Mouse (Mus musculus) G1E-ER4 (cell line): ENCODE measurements at regions not wholly inside any gene's neighbourhood (a gene's known extent, or its start where the extent isn't known, plus 50 kb on each side); places are given as distances from the start of the nearest gene placed in this dataset.

Experiments
- GATA1 ChIP-seq: IDR thresholded peaks from one replicate; pipeline ENCODE4 v1.8.0; 2012; ENCODE audit warnings: low read length, inconsistent platforms

GRCm38 (mm10) chr6:37732385-37732784 is 138.2 kb upstream of the Trim24 start:
- no peak for TF ChIP-seq GATA1

GRCm38 (mm10) chr6:37735288-37735961 is 135.2 kb upstream of the Trim24 start:
- TF ChIP-seq GATA1: no peak

GRCm38 (mm10) chr6:37735962-37736297 is 134.7 kb upstream of the Trim24 start:
- TF ChIP-seq GATA1: no peak

- no peak for TF ChIP-seq GATA1
Measured at GRCm38 (mm10) chr6:37740982-37741889, 129.4 kb upstream of the Trim24 start.

GRCm38 (mm10) chr6:37744679-37745078 is 125.9 kb upstream of the Trim24 start:
- TF ChIP-seq GATA1: no peak

GRCm38 (mm10) chr6:37745393-37746100 is 125.1 kb upstream of the Trim24 start:
- TF ChIP-seq GATA1: no peak

- TF ChIP-seq GATA1: no peak
Measured at GRCm38 (mm10) chr6:37748296-37748980, 122.2 kb upstream of the Trim24 start.

GRCm38 (mm10) chr6:37749016-37749415 is 121.6 kb upstream of the Trim24 start:
- no peak for TF ChIP-seq GATA1

GRCm38 (mm10) chr6:37750271-37750670 is 120.3 kb upstream of the Trim24 start:
- TF ChIP-seq GATA1: no peak

- TF ChIP-seq GATA1: no peak
Measured at GRCm38 (mm10) chr6:37751701-37752100, 118.9 kb upstream of the Trim24 start.

GRCm38 (mm10) chr6:37763036-37763435 is 107.6 kb upstream of the Trim24 start:
- no peak for TF ChIP-seq GATA1

- no peak for TF ChIP-seq GATA1
Measured at GRCm38 (mm10) chr6:37767690-37768089, 102.9 kb upstream of the Trim24 start.

GRCm38 (mm10) chr6:37773294-37773693 is 97.3 kb upstream of the Trim24 start:
- no peak for TF ChIP-seq GATA1

GRCm38 (mm10) chr6:37775151-37775550 is 95.5 kb upstream of the Trim24 start:
- TF ChIP-seq GATA1: no peak

- TF ChIP-seq GATA1: no peak
Measured at GRCm38 (mm10) chr6:37779893-37780292, 90.7 kb upstream of the Trim24 start.

- TF ChIP-seq GATA1: no peak
Measured at GRCm38 (mm10) chr6:37781894-37782293, 88.7 kb upstream of the Trim24 start.
